Mouse (Mus musculus) adrenal gland, postnatal 25 days (tissue): ENCODE measurements at regions not wholly inside any gene's neighbourhood (a gene's known extent, or its start where the extent isn't known, plus 50 kb on each side); places are given as distances from the start of the nearest gene placed in this dataset.
A peak's percentile ranks its signal among the peaks of the same experiment; 100 is the strongest.

ENCODE experiments used
- DNase-seq: peaks from one replicate; pipeline ENCODE4 v3.0.0; 2021; ENCODE audit warnings: mixed read lengths

- no peak for DNase-seq
Observed at GRCm38 (mm10) chr12:26068685-26069008, 346.4 kb downstream of the Rnf144a start.

GRCm38 (mm10) chr12:26067866-26068684, 347.0 kb downstream of the Rnf144a start:
- peak; percentile 27 for DNase-seq

GRCm38 (mm10) chr12:26060378-26060777, 354.7 kb downstream of the Rnf144a start:
- DNase-seq, result no peak

GRCm38 (mm10) chr12:26059090-26059489, 356.0 kb downstream of the Rnf144a start:
- no peak for DNase-seq

- no peak for DNase-seq
Observed at GRCm38 (mm10) chr12:26057491-26058054, 357.5 kb downstream of the Rnf144a start.

GRCm38 (mm10) chr12:26046991-26047390, 368.1 kb downstream of the Rnf144a start:
- DNase-seq, result no peak

GRCm38 (mm10) chr12:26045321-26045720, 369.7 kb downstream of the Rnf144a start:
- DNase-seq, result no peak

- DNase-seq, result no peak
Observed at GRCm38 (mm10) chr12:26012951-26013350, 402.1 kb downstream of the Rnf144a start.

GRCm38 (mm10) chr12:25994063-25994462, 421.0 kb downstream of the Rnf144a start:
- DNase-seq, result no peak

GRCm38 (mm10) chr12:25991801-25992525, 423.1 kb downstream of the Rnf144a start:
- DNase-seq, result no peak

- no peak for DNase-seq
Observed at GRCm38 (mm10) chr12:25982545-25982944, 432.5 kb downstream of the Rnf144a start.

- DNase-seq, result no peak
Observed at GRCm38 (mm10) chr12:25978335-25978734, 436.7 kb downstream of the Rnf144a start.

GRCm38 (mm10) chr12:25958584-25958983, 456.5 kb downstream of the Rnf144a start:
- DNase-seq, result no peak

GRCm38 (mm10) chr12:25957547-25957946, 457.5 kb downstream of the Rnf144a start:
- DNase-seq, result no peak

GRCm38 (mm10) chr12:25947107-25947506, 467.9 kb downstream of the Rnf144a start:
- DNase-seq, result no peak

GRCm38 (mm10) chr12:25946121-25946520, 468.9 kb downstream of the Rnf144a start:
- DNase-seq, result no peak

GRCm38 (mm10) chr12:25938856-25939255, 476.2 kb downstream of the Rnf144a start:
- DNase-seq, result no peak

GRCm38 (mm10) chr12:25934946-25935345, 480.1 kb downstream of the Rnf144a start:
- no peak for DNase-seq

GRCm38 (mm10) chr12:25934526-25934925, 480.5 kb downstream of the Rnf144a start:
- no peak for DNase-seq

- no peak for DNase-seq
Observed at GRCm38 (mm10) chr12:25926367-25926766, 488.7 kb downstream of the Rnf144a start.

GRCm38 (mm10) chr12:25924526-25924925, 490.5 kb downstream of the Rnf144a start:
- DNase-seq, result no peak

GRCm38 (mm10) chr12:25923772-25924171, 491.3 kb downstream of the Rnf144a start:
- no peak for DNase-seq

- DNase-seq, result no peak
Observed at GRCm38 (mm10) chr12:25905614-25906013, 509.4 kb downstream of the Rnf144a start.
